Mouse (Mus musculus): ENCODE data around the gene Nlgn2. TPM values are rescaled to one million over a fixed set of nuclear protein-coding genes. Genes with fewer than 3 reads are reported as not detected.

Gene Nlgn2
- total and polyA plus RNA-seq, 3 experiments, result 0.20 to 1.3 (median 1.1) TPM

DNA sequence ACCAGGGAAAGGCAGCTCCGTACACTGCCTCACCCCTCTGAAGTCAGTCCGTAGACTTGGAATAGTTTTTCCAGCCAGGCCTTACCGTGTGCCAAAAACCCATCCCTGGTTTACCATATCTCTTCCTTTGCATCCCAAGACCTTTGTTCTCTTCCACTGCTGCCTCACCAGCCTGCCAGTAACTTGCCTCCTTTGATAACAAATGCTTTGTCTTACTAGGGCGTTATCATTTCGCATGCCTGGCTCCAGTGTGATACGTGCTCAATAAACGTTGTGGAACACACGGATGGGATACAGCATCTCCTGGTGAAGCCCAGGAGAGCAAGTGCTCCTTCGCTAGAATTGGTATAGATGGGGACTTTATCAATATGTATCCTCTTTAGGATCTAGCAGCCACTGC, 29.8 kb upstream of the Nlgn2 start:
- Histone ChIP-seq H3K4me3 (replicated peaks in 1 of 3; ENCODE audit: low read depth in 2 of 3, low read length in 2 of 3, poor library complexity in 1 of 3) (no peak overlapping the region), H3K4me2 (ENCODE audit: insufficient read depth, low read depth, poor library complexity, severe bottlenecking) (no peak overlapping the region), H3K9ac (ENCODE audit: insufficient read depth, low read depth) (no peak overlapping the region), H3K36me3 (replicated peaks in 1 of 2; ENCODE audit: control insufficient read depth in 1 of 2, insufficient read depth in 1 of 2, low read length in 1 of 2) (no peaks in the 10 kb centered on the region), H3K9me3 (replicated peaks; ENCODE audit: low read length) (no peaks in the 10 kb centered on the region), H3K4me1 (ENCODE audit: control insufficient read depth in 1 of 2, insufficient read depth in 2 of 2) (peaks cover 4 to 18% of the 10 kb centered on the region in 2 experiments), H3K27me3 (replicated peaks) (peaks cover 22% of the 10 kb centered on the region), H3K27ac (ENCODE audit: insufficient read depth, low read depth) (no peak overlapping the region), H3K79me2 (replicated peaks; ENCODE audit: control insufficient read depth, extremely low read depth, insufficient read depth, poor library complexity, severe bottlenecking) (no peaks in the 10 kb centered on the region)
- in situ Hi-C loops (cut with MboI; ENCODE audit: low pct_ligation_motif_present, low pct_unique_long_range_greater_than_20kb, low sequenced_read_pairs), result no loop called here
- TF ChIP-seq IRF4 (IDR thresholded peaks at IDR 0.05; ENCODE audit: low read depth, low read length) (no peak), MXI1 (IDR thresholded peaks at IDR 0.05; ENCODE audit: low read depth, low read length) (no peak), ETS1 (conservative IDR thresholded peaks at IDR 0.05; ENCODE audit: low read depth, low read length) (no peak), E2F4 (IDR thresholded peaks at IDR 0.05; ENCODE audit: insufficient replicate concordance, low read depth, low read length) (no peak), ZMIZ1 (IDR thresholded peaks at IDR 0.05; ENCODE audit: low read depth, low read length) (no peak), CHD1 (IDR thresholded peaks at IDR 0.05; ENCODE audit: low read depth, low read length) (no peak), CHD2 (IDR thresholded peaks at IDR 0.05; ENCODE audit: low read length) (no peak), NRF1 (IDR thresholded peaks at IDR 0.05; ENCODE audit: low read depth, low read length) (no peak), TCF12 (IDR thresholded peaks at IDR 0.05; ENCODE audit: low read depth, low read length) (no peak), BHLHE40 (IDR thresholded peaks at IDR 0.05; ENCODE audit: low read depth, low read length) (no peak), KAT2A (IDR thresholded peaks at IDR 0.05; ENCODE audit: insufficient replicate concordance, low read length) (no peak), PAX5 (IDR thresholded peaks at IDR 0.05; ENCODE audit: low read length) (no peak), USF1 (IDR thresholded peaks at IDR 0.05; ENCODE audit: low read depth, low read length) (no peak), TBP (conservative IDR thresholded peaks at IDR 0.05; ENCODE audit: low read depth, low read length) (no peak), SIN3A (IDR thresholded peaks at IDR 0.05; ENCODE audit: low read length) (no peak), EP300 (IDR thresholded peaks at IDR 0.05; ENCODE audit: low read length) (no peak), RAD21 (IDR thresholded peaks at IDR 0.05; ENCODE audit: low read depth, low read length) (no peak), NELFE (IDR thresholded peaks at IDR 0.05; ENCODE audit: low read depth, low read length) (no peak), GABPA (IDR thresholded peaks at IDR 0.05; ENCODE audit: insufficient replicate concordance, low read depth, low read length) (no peak), POLR2AphosphoS2 (IDR thresholded peaks at IDR 0.05; ENCODE audit: low read depth, low read length) (no peak)
- dilution Hi-C loops (cut with MboI; ENCODE audit: extremely low pct_ligation_motif_present, extremely low pct_unique_long_range_greater_than_20kb, low sequenced_read_pairs), result no loop called here
- DNase-seq (ENCODE audit: extremely low read depth), result no peak

- Histone ChIP-seq H3K4me2 (ENCODE audit: insufficient read depth, low read depth, poor library complexity, severe bottlenecking) (no peak overlapping the region), H3K4me1 (ENCODE audit: control insufficient read depth in 1 of 2, insufficient read depth in 2 of 2) (peaks cover 0 to 3% of the 10 kb centered on the region in 2 experiments; a peak in 1 of 4 replicates), H3K9me3 (replicated peaks; ENCODE audit: low read length) (no peaks in the 10 kb centered on the region), H3K4me3 (replicated peaks in 1 of 3; ENCODE audit: low read depth in 2 of 3, low read length in 2 of 3, poor library complexity in 1 of 3) (no peak overlapping the region), H3K27ac (ENCODE audit: insufficient read depth, low read depth) (no peak overlapping the region), H3K79me2 (replicated peaks; ENCODE audit: control insufficient read depth, extremely low read depth, insufficient read depth, poor library complexity, severe bottlenecking) (no peaks in the 10 kb centered on the region), H3K27me3 (replicated peaks) (peaks cover 23% of the 10 kb centered on the region), H3K36me3 (replicated peaks in 1 of 2; ENCODE audit: control insufficient read depth in 1 of 2, insufficient read depth in 1 of 2, low read length in 1 of 2) (no peaks in the 10 kb centered on the region), H3K9ac (ENCODE audit: insufficient read depth, low read depth) (no peak overlapping the region)
- no peak for DNase-seq (ENCODE audit: extremely low read depth)
- TF ChIP-seq TCF12 (IDR thresholded peaks at IDR 0.05; ENCODE audit: low read depth, low read length), result no peak
- no peak for TF ChIP-seq HCFC1 (IDR thresholded peaks at IDR 0.05; ENCODE audit: low read depth, low read length)
- no peak for TF ChIP-seq POLR2A (IDR thresholded peaks at IDR 0.05; ENCODE audit: low read depth, low read length)
- no peak for TF ChIP-seq MAX (IDR thresholded peaks at IDR 0.05; ENCODE audit: low read length)
- no peak for TF ChIP-seq ZKSCAN1 (IDR thresholded peaks at IDR 0.05; ENCODE audit: borderline replicate concordance, low read depth, low read length)
- TF ChIP-seq MAZ (IDR thresholded peaks at IDR 0.05; ENCODE audit: low read depth, low read length), result no peak
- no peak for TF ChIP-seq SIN3A (IDR thresholded peaks at IDR 0.05; ENCODE audit: low read length)
- no peak for TF ChIP-seq ZMIZ1 (IDR thresholded peaks at IDR 0.05; ENCODE audit: low read depth, low read length)
- TF ChIP-seq MXI1 (IDR thresholded peaks at IDR 0.05; ENCODE audit: low read depth, low read length), result no peak
- no peak for TF ChIP-seq KAT2A (IDR thresholded peaks at IDR 0.05; ENCODE audit: insufficient replicate concordance, low read length)
- TF ChIP-seq MEF2A (IDR thresholded peaks at IDR 0.05; ENCODE audit: borderline replicate concordance, low read depth, low read length), result no peak
- TF ChIP-seq SMC3 (IDR thresholded peaks at IDR 0.05; ENCODE audit: low read depth, low read length), result no peak
- no peak for TF ChIP-seq CTCF (conservative IDR thresholded peaks at IDR 0.05 in 1 of 2, IDR thresholded peaks at IDR 0.05 in 1 of 2; ENCODE audit: low read depth in 2 of 2, low read length in 2 of 2)
- TF ChIP-seq IRF4 (IDR thresholded peaks at IDR 0.05; ENCODE audit: low read depth, low read length), result no peak
- TF ChIP-seq TBP (conservative IDR thresholded peaks at IDR 0.05; ENCODE audit: low read depth, low read length), result no peak
- no peak for TF ChIP-seq POLR2AphosphoS2 (IDR thresholded peaks at IDR 0.05; ENCODE audit: low read depth, low read length)
- no peak for TF ChIP-seq PAX5 (IDR thresholded peaks at IDR 0.05; ENCODE audit: low read length)
- dilution Hi-C loops (cut with MboI; ENCODE audit: extremely low pct_ligation_motif_present, extremely low pct_unique_long_range_greater_than_20kb, low sequenced_read_pairs) (no loop called here), in situ Hi-C loops (cut with MboI; ENCODE audit: low pct_ligation_motif_present, low pct_unique_long_range_greater_than_20kb, low sequenced_read_pairs) (no loop called here)
Measured at GRCm38 (mm10) chr11:69865561-69865960, 28.0 kb upstream of the Nlgn2 start.
